Mouse (Mus musculus) cerebellum, adult 18-20 months (tissue): Measurements from ENCODE around the gene Ripk4.
A peak's percentile ranks its signal among the peaks of the same experiment; 100 is the strongest.

Experiments used
- DNase-seq, 2 experiments: peaks; one replicate each; pipeline ENCODE4 v3.0.0; 2021

The Ripk4 gene

DNA sequence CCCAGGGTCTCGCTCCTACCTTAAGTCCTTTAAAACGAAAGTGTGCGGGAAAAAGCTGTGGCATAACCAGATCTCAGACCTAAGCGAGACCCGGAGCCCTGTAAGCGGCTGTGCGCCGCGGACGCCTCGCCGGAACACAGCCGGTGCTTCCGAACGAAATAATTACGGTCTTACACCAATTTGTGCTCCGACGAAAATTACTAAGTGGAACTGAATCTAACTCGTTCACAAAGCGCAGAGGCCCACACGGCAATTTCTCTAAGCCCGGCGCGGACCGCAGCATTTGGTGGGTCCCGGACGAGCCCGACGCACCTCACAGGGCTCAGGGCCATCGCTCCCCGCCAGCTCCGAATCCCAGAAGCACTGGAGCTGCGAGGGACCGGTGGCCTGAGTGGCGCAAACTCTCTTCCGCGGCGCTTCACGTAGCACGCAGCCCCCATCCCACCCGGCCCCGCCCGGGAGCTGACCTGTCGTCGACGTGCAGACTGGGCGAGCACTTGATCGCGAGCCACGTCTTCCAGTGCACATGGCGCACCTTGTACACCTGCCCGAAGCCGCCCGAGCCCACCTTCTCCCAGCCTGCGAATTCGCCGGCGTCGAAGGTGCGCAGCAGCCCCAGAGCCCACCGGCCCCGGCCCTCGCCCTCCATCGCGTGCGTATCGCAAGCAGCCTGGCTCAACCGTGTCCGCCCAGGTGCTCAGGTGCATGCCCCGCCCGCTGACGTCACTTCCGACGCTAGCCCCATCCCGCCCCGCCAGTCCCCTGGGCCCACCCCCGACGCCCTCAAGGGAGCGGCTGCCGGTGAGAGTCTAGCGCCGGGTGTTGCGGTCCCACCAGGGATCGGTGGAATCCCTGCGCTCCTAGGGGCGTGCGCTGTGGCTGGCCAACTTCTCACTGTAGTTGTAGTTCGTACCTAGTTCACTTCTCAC is at the start of gene Ripk4:
Gene Ripk4 (minus strand): TSS at position 727 of the 929 bp plus-strand sequence.
- no peak for DNase-seq

DNA sequence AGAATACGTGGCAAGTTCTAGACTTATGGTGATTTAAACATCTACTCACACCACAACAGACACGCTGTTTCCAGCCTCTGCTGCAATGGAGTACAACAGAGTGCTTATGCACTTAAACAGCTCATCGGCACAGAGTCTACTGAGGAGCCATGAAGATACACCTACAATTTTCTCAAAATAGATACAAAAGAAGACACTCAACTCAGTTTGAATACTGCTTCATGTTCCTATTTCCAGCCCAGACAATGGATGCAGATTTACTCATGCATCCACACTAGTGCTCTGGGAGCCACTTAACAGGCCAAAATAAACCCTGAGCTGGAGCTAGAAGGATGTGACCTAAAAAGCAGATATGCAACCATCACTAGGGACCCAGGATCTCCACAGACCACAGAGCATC is 45.3 kb upstream of the Ripk4 start:
- no peak for DNase-seq

DNA sequence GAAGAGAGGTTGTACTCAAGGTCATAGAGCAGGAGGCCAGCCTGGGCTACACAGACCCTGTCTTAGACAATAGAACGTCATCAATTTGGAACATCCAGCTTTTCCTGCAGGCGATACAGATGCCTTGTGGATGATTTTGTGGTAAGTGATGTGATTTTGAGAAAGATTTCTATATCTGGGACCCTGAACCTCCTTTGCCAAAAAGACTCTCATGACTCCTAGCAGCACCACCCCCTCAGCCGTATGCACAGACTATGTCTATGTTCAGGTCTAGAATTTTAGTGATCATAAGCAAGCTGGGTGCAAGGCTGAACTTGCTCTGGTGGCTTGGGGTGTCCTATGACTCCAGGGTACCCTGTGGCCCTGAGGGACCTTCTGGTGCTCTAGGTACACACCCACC is 42.1 kb upstream of the Ripk4 start:
- no peak for DNase-seq

GRCm38 (mm10) chr16:97804680-97805547 is 41.3 kb upstream of the Ripk4 start:
- DNase-seq, result peak; percentile 78 to 83

DNA sequence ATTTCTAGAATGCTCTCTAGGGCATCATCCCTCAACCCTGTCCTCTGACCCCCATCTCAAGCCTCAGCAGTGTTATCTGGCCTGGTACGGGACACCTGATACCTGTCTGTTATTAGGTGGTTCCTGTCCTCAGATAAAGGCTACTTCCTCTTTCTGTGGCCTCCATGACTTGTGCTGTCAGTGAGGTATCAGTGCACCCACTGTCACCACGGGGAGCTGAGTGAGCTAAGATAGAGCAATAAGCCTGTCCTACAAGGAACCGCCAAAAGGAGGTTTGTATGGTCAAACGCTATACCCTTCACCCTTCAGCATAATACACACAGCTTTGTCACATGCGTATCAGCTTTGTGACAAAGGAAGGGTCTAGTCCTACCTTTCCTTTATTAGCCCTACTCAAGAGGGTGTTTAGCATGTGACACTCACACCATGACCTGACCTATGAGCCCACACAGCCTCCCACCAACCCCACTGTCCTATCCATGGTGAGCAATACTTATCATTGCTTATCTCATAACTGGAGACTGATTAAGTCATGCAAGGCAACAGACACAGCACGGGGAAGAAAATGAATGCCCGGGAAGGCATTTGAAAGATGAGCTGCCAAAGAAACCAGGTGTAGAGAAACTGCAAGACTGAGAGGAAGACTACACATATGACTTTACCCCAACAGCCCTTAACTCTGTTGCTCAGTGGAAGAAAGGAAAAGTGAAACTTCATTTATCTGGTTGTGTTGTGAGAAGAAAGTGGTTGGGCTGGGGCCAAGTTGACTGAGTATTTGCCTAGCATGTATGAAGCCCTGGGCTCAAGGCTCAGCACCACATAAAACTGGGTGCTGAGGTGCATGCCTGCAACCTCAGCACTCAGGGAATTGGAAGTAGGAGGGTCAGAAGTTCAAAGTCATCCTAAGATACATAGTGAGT is 34.6 kb upstream of the Ripk4 start:
- no peak for DNase-seq

DNA sequence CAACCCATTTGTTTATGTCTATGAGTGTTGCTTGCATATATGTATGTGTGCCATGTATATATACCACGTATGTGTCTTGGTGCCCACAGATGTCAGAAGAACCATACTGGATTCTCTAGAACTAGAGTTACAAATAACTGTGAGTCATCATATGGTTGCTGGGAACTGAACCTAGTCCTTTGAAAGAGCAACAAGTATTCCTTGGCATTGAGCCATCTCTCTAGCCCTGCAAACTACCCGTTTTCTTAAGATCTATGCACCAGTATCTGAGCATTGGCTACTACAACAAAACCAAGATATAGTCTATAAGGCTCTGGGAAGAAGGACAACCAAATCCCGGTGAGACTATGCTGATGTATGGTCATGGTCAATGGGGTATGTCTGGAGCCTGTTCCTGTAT is 33.6 kb upstream of the Ripk4 start:
- DNase-seq, result no peak

DNA sequence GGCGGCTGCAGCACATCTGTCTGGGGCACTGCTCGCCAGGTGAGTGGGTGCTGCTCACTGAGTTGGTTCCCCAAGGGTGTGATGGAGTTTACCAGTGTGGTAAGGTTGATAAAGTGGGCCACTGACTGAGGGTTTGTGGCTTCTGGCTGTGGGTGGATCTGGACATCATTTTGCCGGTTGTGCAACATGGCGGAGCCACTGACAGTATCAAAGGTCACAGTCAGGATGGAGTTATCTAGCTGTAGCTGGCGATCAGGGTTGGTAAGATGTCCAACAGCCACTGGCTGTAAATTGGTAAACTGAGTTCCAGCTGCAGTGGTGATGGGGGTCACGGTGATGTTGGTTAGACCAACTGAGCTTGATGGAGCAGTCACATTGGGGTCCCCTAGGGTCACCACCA is 30.7 kb upstream of the Ripk4 start:
- DNase-seq, result no peak

DNA sequence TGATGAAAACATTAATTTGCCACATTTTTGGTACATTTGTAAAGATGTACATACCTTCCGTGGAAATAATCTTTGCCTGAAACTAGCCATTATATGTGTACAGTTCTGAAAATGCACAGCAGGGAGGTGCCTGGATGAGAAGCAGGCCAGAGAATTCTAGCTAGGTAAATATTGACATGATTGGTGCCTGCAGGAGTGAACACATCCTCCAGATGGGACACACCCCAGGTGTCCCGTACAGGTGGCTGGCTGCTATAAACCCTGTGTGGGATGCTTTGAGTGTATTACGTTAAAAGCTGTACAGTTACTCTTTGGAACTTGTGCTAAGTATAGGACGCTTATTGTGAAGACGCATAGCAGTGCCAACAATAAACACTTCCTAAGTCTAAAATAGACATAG is 19.5 kb upstream of the Ripk4 start:
- DNase-seq, result no peak

- DNase-seq, result peak; percentile 75 to 76
Observed at GRCm38 (mm10) chr16:97778353-97779025, 14.9 kb upstream of the Ripk4 start.

DNA sequence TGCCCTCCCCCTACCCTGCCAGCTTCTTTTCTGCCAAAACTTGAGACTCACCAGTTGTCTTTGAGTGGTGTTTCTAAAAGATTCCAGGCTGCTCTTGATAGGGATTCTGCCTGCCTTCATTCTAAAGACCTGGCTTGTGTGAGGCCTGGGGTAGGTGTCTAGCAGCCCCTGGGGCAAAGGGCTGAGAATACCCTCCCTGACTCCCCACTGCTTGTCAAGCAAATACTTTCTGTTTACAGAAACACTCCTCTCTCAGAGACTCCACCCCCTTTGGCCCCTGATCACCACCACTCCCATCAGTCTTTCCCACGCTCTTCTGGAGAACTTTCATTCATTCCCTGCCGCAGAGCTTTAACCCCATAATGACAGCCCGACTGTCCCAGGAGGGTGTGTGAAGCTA is 2.9 kb upstream of the Ripk4 start:
- DNase-seq, result no peak

- no peak for DNase-seq
Observed at GRCm38 (mm10) chr16:97764626-97765025, 1.0 kb upstream of the Ripk4 start.

DNA sequence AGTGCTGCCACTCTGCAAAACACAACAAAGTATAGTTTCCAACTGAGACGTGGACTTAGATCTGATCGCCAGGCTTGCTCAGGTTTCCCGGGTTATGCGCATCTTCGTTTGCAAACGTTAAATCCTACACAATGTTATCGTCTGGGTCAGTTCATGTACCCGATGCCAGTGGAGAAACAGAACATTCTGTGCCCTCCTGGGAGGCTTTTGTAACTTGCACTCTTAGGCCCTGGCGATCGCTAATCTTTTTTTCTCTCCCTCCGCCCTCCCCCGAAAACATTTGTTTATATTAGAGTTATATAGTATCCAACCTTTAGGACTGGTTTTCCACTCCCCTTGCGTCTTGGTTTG is 378 bp upstream of the Ripk4 start:
- no peak for DNase-seq

DNA sequence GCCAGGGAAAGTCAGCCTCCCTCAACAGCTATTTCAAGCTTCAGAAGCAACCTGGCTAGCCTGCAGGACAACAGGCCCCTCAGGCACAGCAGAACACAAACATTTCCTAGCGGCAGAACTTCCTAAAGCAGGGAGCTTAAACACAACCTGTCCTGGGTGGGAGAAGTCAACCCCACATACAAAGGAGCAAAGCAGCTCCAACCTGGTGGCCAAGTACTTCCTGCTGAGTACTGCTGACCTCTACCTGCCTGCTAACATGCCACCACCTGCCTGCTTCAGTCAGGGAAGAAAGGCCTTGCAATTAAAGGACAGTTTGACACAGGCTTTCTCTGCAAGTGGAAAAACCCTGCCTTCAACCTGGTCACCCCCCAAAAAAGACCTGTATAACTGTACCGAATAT is 1.8 kb downstream of the Ripk4 start:
- DNase-seq, result no peak

GRCm38 (mm10) chr16:97759681-97760080 is 3.9 kb downstream of the Ripk4 start:
- DNase-seq, result no peak

DNA sequence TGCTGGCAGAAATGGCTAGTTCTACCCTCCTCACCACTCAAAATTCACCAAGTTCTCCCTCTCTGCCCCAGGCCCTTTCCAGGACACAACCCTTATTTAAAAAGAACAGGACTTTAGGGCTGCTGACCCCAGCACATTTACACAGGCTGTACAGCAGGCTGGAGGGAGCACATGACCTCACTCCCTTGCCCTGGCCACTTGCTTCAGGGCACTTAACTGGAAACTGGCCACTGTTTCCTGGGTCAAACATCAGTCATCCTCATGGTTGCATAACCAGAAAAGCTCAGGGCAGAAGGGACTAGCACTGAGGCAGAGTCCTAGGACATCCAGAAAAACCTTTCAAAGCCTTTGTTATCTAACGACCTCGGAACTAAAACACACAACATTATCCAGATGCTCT is 5.3 kb downstream of the Ripk4 start:
- DNase-seq, result no peak

GRCm38 (mm10) chr16:97756460-97756859 is 7.1 kb downstream of the Ripk4 start:
- DNase-seq, result no peak

GRCm38 (mm10) chr16:97752316-97752941 is 11.2 kb downstream of the Ripk4 start:
- no peak for DNase-seq

DNA sequence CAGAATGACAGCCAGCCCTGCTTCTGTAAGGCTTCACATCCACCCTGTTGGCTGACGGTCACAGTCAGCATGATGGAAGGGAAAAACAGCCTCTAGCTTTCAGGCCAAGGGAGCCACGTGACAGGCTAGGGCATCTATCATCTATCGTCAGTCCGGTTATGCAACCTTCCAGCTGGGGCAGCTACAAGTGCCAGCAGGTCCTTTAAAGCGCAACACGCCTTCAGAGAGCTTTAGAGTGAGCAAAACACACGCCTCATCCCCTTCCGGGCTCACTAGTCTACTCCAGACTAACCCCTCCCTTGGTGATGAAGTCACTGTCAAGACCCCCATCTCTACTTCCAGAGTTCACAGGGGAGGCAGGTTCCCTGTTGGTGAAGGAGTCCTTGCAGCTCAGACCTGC is 11.7 kb downstream of the Ripk4 start:
- DNase-seq, result no peak

DNA sequence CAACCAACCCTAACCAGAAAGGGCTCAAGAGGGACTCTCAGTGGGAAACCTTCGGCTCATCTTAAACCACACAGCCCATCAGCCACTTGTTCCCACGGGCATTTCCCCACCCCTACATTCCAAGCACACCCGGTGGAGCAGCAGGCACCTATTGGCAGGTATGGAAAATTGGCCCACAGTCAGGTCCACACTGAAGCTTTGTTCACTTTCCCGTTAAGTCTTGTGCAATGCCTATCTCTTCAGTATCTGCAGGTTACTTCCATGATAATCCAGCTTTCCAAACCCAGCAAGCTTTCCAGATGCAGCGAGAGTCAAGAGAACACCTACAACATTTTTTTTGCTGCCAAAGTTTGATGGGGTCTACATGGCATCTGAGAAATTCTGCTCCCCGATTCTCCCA is 15.2 kb downstream of the Ripk4 start:
- DNase-seq, result no peak

- DNase-seq, result no peak
Observed at GRCm38 (mm10) chr16:97738030-97738429, 25.6 kb downstream of the Ripk4 start.

DNA sequence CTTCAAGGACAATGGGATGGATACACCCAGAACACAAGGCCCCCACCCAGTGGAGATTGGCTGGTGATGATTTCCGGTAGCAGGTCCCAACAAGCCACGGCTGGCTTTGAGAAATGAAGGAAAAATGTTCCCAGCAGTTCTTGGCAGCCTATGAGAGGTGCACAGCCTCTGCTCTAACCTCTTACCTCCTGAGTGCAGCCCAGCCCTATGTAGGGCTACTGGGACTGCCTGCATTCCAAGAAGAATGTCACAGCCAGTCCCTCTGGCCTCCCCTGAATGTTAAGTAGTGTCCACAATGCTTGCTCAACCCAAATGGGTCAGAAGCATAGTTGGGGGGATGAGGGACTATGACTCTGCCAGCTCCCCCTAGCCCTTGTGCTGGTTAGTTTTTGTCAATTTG is 27.0 kb downstream of the Ripk4 start:
- DNase-seq, result no peak
